Mouse (Mus musculus): ENCODE measurements at regions not wholly inside any gene's neighbourhood (a gene's known extent, or its start where the extent isn't known, plus 50 kb on each side); places are given as distances from the start of the nearest gene placed in this dataset.
A peak's percentile ranks its signal among the peaks of the same experiment; 100 is the strongest.

DNA sequence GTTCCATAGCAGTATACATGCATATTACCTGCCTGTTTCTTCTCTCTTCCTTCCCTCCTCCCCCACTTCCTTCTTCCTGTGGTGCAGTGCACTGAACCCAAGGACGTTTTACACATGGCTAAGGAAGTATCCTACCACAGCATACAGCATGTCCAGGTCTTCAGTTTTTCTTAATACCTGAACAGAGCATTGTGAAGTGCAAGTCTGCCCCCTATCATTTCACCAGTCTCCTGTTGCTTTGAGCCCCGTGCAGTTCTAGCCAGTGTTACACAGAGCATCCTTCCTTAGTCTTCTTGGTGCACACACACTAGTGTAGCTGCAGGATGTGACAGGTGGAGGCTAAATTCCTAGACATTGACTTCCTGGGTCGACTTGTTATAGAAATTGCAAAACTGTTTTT, 53.7 kb upstream of the Foxb1 start:
- DNase-seq = no peak

DNA sequence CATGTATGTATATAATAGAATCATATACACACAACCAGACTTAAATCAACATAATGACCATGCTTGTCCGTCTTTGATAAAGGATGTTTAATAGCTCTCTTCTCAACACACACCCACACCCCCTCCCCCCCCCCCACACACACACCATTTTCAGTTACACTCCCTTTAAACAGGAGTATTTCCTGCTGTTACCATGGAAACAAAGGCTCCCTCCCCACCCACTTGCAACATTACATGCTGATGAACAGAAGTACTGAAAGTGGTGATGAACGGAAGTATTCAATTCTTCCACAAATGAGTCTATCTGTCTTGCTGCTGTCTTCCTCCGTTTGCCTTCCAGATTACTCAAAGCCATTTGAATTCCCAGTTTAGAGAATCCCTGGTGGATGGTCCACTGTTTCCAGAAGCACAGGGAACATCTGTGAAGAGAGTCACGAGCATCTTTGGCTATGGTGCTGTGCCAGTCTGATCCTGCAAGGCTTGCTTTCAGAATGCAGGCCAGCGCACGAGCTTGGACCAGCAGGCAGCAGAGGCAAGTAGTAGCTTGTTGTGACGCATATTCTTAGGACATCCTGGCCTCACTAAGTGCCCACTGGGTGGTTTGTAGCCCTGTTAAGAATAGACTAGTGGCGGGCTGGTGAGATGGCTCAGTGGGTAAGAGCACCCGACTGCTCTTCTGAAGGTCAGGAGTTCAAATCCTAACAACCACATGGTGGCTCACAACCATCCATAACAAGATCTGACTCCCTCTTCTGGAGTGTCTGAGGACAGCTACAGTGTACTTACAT, 62.6 kb upstream of the Foxb1 start:
- no peak for DNase-seq

GRCm38 (mm10) chr9:69828428-69828827, 67.7 kb upstream of the Foxb1 start:
- no peak for DNase-seq

GRCm38 (mm10) chr9:69835396-69835795, 74.7 kb upstream of the Foxb1 start:
- no peak for DNase-seq

DNA sequence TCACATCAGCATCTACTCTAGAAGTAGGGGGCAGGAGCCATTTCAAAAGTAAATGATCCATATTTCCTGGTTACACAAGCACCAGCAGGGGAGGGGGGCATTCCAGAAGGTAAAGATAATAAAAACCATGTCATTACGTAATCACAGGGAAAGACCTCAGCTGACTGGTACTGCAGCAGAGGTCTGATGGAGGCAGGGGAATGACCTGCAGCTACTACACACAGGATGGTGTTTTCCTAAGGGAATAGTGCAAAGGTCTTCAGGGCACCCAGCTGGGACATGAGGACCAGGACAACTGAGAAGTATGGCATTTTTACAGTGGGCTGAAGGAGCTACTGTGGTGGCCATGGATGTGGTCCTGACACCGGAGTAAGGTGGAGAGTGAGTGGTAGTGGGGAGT, 78.5 kb upstream of the Foxb1 start:
- no peak for DNase-seq

- no peak for DNase-seq
Observed at GRCm38 (mm10) chr9:69844712-69845111, 84.0 kb upstream of the Foxb1 start.

GRCm38 (mm10) chr9:69845210-69845609, 84.5 kb upstream of the Foxb1 start:
- no peak for DNase-seq

GRCm38 (mm10) chr9:69856621-69857020, 95.9 kb upstream of the Foxb1 start:
- DNase-seq = peak in 1 of 2 experiments; percentile 13

GRCm38 (mm10) chr9:69858619-69859018, 97.9 kb upstream of the Foxb1 start:
- DNase-seq = no peak

DNA sequence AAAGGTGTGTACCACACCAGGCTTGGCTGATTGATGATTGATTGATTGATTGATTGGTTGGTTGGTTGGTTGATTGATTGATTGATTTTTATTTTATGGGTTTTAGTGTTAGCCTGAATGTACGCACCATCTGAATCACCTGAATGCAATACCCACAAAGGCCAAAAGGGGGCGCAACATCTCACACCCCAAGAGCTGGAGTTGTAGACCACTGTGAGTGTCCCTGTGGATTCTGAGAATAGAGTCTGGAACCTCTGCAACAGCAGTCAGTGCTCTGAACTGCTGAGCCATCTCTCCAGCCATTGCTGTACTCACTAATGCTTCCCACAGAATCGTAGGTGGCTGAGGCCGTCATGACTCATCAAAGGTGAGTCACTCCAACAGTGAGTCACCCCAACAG, 109.4 kb upstream of the Foxb1 start:
- peak in 1 of 2 experiments; percentile 5 for DNase-seq

DNA sequence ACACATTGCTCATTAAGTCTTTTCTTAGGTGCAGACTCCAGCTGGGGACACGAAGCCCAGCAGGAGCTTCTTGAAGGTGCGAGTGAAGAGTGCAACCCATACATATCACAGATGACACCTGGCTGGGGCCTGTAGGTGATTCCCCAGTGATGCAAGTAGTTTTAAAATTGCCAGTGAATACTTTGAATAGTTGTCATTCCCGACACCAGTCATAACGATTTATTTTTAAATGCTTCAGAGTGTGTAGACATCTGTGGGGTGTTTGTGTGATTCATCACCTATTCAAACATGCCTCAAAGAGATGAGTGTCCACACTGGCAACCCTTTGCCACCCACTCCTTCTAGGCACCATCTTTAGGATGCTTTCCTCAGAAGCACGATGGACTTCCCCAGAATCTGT, 102.9 kb upstream of the Bnip2 start:
- DNase-seq = no peak

GRCm38 (mm10) chr9:69898016-69898415, 91.2 kb upstream of the Bnip2 start:
- DNase-seq = no peak

DNA sequence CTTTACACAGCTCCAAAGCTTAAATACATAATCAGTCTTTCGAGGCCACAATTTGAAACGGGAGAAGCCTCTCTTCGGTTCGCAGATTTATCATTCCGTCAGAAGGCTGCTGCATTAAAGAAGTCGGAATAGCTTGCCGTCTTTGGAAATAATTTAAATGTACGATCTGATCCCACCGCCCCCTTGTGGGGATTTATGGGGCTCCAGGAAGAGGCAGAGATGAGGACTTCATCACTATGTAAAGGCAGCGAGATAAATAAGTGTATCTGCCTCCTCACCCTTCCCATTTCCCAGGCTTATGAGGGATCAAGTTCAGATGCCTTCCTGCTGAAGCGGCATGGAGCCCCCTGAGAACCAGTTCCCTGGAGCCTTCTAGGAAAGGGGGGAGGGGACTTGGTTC, 89.9 kb upstream of the Bnip2 start:
- no peak for DNase-seq

DNA sequence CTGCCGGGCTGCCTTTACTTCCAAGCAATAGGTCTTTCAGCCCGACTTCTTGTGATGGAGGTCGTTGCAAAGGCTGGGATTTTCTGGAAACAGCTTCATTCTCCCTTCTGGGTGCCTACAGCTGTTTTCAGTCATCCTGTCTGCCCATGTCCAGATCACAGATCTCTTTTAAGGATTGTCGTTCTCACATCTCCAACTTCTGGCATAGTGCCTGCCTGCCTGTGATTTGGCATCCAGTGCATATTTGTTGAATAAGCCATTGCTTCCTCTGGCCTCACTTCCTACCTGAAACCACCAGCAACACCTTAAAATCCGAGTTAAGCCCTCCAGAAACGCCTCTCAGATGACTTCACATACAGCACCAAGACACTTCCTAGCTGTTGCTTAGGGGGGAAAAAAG, 88.4 kb upstream of the Bnip2 start:
- no peak for DNase-seq

GRCm38 (mm10) chr9:69907123-69907945, 81.9 kb upstream of the Bnip2 start:
- no peak for DNase-seq

DNA sequence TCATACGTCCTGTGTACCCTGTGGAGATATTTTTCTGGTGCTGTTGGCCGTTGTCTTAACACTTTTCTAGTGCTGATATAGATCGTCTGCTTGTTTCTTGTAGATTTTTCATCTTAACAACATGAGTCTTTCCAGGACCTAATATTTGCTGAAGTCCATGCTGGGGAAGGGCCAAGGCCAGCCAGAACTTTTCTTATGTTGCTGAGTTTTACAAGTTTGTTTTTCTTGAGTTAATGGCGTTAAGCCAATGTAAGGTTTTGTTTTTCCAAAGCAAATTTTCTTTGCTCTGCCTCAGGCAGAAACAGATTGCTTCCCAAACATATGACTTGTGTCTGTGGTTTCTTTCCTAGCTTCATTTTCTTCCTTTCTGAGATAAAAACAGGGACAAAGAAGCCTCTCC, 78.6 kb upstream of the Bnip2 start:
- no peak for DNase-seq

- no peak for DNase-seq
Observed at GRCm38 (mm10) chr9:69928126-69928525, 61.1 kb upstream of the Bnip2 start.

DNA sequence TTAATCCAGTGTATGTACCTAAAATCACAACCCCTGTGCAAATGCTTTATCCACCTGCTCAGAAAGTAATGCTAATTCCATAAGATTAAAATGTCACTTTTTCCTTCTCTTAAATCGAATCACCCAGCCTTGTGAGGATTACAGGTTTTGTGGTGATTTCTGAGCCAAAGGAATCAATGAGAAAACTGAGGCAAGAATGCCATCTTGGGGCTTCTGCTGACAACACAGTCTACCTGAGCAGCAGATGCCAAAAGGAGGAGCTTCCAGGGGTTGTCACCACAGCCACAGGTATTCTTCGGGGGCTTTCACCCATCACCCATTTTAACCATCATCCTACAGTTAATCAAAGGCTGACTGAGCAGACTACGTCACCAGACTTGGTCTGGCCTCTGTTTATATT, 51.4 kb upstream of the Bnip2 start:
- no peak for DNase-seq
